Mouse (Mus musculus): ENCODE data around the gene Il2ra.

GRCm38 (mm10) chr2:11663961-11664360, 21.4 kb downstream of the Il2ra start:
- peak; percentile 92 for TF ChIP-seq CTCF (IDR thresholded peaks at IDR 0.05; ENCODE audit: low read depth)
- TF ChIP-seq EP300 (IDR thresholded peaks at IDR 0.05; ENCODE audit: low read depth) = no peak
